Mouse (Mus musculus): ENCODE data around the gene Krt76.

GRCm38 (mm10) chr15:101860421-101861130, 32.1 kb downstream of the Krt76 start:
- TF ChIP-seq CTCF (IDR thresholded peaks at IDR 0.05; ENCODE audit: borderline replicate concordance, insufficient read depth, low read length) = 0 out of 2 replicates have a peak, but pooled peaks have one; percentile 22
- TF ChIP-seq POLR2A (IDR thresholded peaks at IDR 0.05; ENCODE audit: low read depth, low read length) = no peak
